Mouse (Mus musculus) intestine, embryonic 14.5 days (tissue): ENCODE measurements at regions not wholly inside any gene's neighbourhood (a gene's known extent, or its start where the extent isn't known, plus 50 kb on each side); places are given as distances from the start of the nearest gene placed in this dataset. TPM values are rescaled to one million over a fixed set of nuclear protein-coding genes. Genes with fewer than 3 reads are reported as not detected.

Experiments used
- ATAC-seq: fragments of 200-750 bp; cut with Nextera tagmentation; replicated peaks from 2 replicates; pipeline ENCODE4 v1.8.0; 2017; ENCODE audit warnings: low read depth, moderate number of reproducible peaks, moderate TSS enrichment, moderate library complexity; ENCODE audit not compliant: low FRiP score, low TSS enrichment
- DNase-seq: peaks from one replicate; pipeline ENCODE4 v3.0.0-alpha.2; 2018; ENCODE audit warnings: low spot score
- H3K27ac ChIP-seq: fragments of 300-500 bp; sonication (generic); 2 replicates; pipeline ENCODE4 v1.5.1; 2014; ENCODE audit warnings: low read depth, mild to moderate bottlenecking, control low read depth
- H3K27me3 ChIP-seq: fragments of 300-500 bp; sonication (generic); replicated peaks from 2 replicates; pipeline ENCODE4 v1.6.1; 2014; ENCODE audit warnings: low read length, control low read depth; ENCODE audit not compliant: control insufficient read depth, insufficient read depth
- H3K36me3 ChIP-seq: fragments of 300-500 bp; sonication (generic); 2 replicates; pipeline ENCODE4 v1.6.1; 2014; ENCODE audit warnings: low read length, control low read depth; ENCODE audit not compliant: control insufficient read depth, insufficient read depth
- H3K4me1 ChIP-seq: fragments of 300-500 bp; sonication (generic); replicated peaks from 2 replicates; pipeline ENCODE4 v1.6.1; 2014; ENCODE audit warnings: low read length, control low read depth, mixed read lengths; ENCODE audit not compliant: control insufficient read depth, insufficient read depth
- H3K4me2 ChIP-seq: fragments of 300-500 bp; sonication (generic); 2 replicates; pipeline ENCODE4 v1.6.1; 2014; ENCODE audit warnings: low read length
- H3K4me3 ChIP-seq: fragments of 300-500 bp; sonication (generic); 2 replicates; pipeline ENCODE4 v1.5.1; 2014; ENCODE audit warnings: low read depth, low read length, control low read depth, mixed read lengths
- H3K9ac ChIP-seq: fragments of 300-500 bp; sonication (generic); 2 replicates; pipeline ENCODE4 v1.6.1; 2014; ENCODE audit warnings: mild to moderate bottlenecking, low read length
- H3K9me3 ChIP-seq: fragments of 300-500 bp; sonication (generic); 2 replicates; pipeline ENCODE4 v1.6.1; 2016; ENCODE audit warnings: low read length, control low read depth; ENCODE audit not compliant: control insufficient read depth
- WGBS: fragments of 180-500 bp; shearing (Covaris S2); extraction: QIAGEN DNeasy Blood & Tissue Kit; methylation state at CpG from one replicate; pipeline ENCODE4 v1.1.7; 2014; 5-methylcytosine and 5-hydroxymethylcytosine counted together
- microRNA-seq: library from miRNA; unstranded; fragments of <30 nt; microRNA quantifications from one replicate; pipeline ENCODE4, GENCODE M21; 2016

GRCm38 (mm10) chr8:109436830-109437567, 56.8 kb upstream of the Pmfbp1 start:
- Histone ChIP-seq H3K4me2 (peak overlapping the region; percentile 26; the same call in 1 of the 2 replicates), H3K36me3 (no peaks in the 10 kb centered on the region), H3K9ac (no peak overlapping the region), H3K9me3 (no peaks in the 10 kb centered on the region), H3K27ac (no peak overlapping the region), H3K4me3 (no peak overlapping the region), H3K4me1 (no peaks in the 10 kb centered on the region), H3K27me3 (no peaks in the 10 kb centered on the region)
- ATAC-seq (no peak), DNase-seq (no peak)
- 55% methylated on average over 19 of the region's 19 CpGs for WGBS

- no peaks in the 10 kb centered on the region for H3K4me1 ChIP-seq
- no peaks in the 10 kb centered on the region for H3K27me3 ChIP-seq
- DNase-seq: no peak
- no peak overlapping the region for H3K4me2 ChIP-seq
- H3K36me3 ChIP-seq: no peaks in the 10 kb centered on the region
- no peak overlapping the region for H3K27ac ChIP-seq
- H3K4me3 ChIP-seq: no peak overlapping the region
- H3K9ac ChIP-seq: no peak overlapping the region
- ATAC-seq: no peak
- WGBS: 94% methylated on average over 7 of the region's 7 CpGs
- no peaks in the 10 kb centered on the region for H3K9me3 ChIP-seq
Measured at GRCm38 (mm10) chr8:109438531-109438930, 55.3 kb upstream of the Pmfbp1 start.

Small RNAs in the stretch of these regions (microRNA-seq; reads per million reads assigned to microRNA genes)
- gene Gm23163: not detected
